Mouse (Mus musculus) Patski (cell line): Measurements from ENCODE around the gene Asb13. TPM values are rescaled to one million over a fixed set of nuclear protein-coding genes. Genes with fewer than 3 reads are reported as not detected.

Experiments used
- ATAC-seq: fragments of 100-300 bp; one replicate; pipeline ENCODE4 v1.8.0; 2021
- CTCF ChIA-PET: fragments of 350-600 bp; sonication (Branson Sonifier 250); formaldehyde crosslinking; loops from one replicate; lab custom pipeline; 2022; ENCODE audit warnings: inconsistent platforms; lab: Charles Lee
- POLR2A ChIA-PET: fragments of 350-600 bp; sonication (Branson Sonifier 250); formaldehyde crosslinking; loops from one replicate; lab custom pipeline; 2022; ENCODE audit warnings: antibody characterized with exemption, inconsistent platforms; lab: Charles Lee
- DNase-seq: peaks from one replicate; pipeline ENCODE4 v3.0.0-alpha.2; 2011; ENCODE audit warnings: low read depth, low spot score
- H3K27me3 ChIP-seq: fragments of 371-371 bp; one replicate; pipeline ENCODE4 v1.5.1; 2021
- CTCF ChIP-seq: fragments of 100-300 bp; IDR thresholded peaks from one replicate; pipeline ENCODE4 v1.5.1; 2021
- in situ Hi-C: fragments of 300-500 bp; cut with MboI; formaldehyde crosslinking; loops from 3 replicates; pipeline ENCODE4 v1.11.1; 2018; ENCODE audit warnings: low pct_unique_long_range_greater_than_20kb, mixed read lengths
- polyA plus RNA-seq: library from polyadenylated mRNA; unstranded; gene quantifications from one replicate; pipeline ENCODE4 v1.2.3, GENCODE M21; 2021

The Asb13 gene
- polyA plus RNA-seq, 1 experiment from 2014 or later, result 14.2 TPM

DNA sequence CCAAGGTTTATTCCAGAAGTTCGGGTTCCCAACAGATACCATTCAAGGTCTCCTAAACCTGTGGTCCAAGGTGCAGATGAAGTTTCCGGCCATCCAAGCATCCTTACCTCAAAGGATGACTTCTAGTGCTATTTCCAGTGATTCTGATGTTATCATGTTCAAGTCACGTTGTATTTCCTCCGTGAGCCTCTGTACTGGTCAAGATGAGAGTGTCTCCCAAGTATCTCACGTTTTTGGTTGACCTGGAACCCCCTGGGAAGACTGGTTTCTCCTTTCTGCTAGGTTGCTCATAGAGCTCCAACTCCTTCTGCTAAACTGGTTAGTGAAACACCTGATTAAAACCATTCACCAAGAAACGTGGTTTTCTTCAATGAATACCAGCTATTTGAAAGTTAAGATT lies 701 bp upstream of the Asb13 start:
- peaks cover 5% of the 10 kb centered on the region for H3K27me3 ChIP-seq
- no peak for DNase-seq
- ATAC-seq, result no peak
- in situ Hi-C loops, result no loop called here
- TF ChIP-seq CTCF, result no peak
- ChIA-PET CTCF (no interaction called here), POLR2A (no interaction called here)

GRCm38 (mm10) chr13:3635076-3635475 lies 1.2 kb downstream of the Asb13 start:
- no peak for TF ChIP-seq CTCF
- in situ Hi-C loops, result no loop called here
- no peak for ATAC-seq
- H3K27me3 ChIP-seq, result no peaks in the 10 kb centered on the region
- DNase-seq, result no peak
- ChIA-PET CTCF (no interaction called here), POLR2A (no interaction called here)

GRCm38 (mm10) chr13:3636797-3637196 lies 3.0 kb downstream of the Asb13 start:
- ChIA-PET POLR2A (no interaction called here), CTCF (no interaction called here)
- no peak for DNase-seq
- no peaks in the 10 kb centered on the region for H3K27me3 ChIP-seq
- no peak for TF ChIP-seq CTCF
- no peak for ATAC-seq
- in situ Hi-C loops, result no loop called here

- TF ChIP-seq CTCF, result peak; percentile 55
- DNase-seq (no peak), ATAC-seq (peak; percentile 51)
- ChIA-PET POLR2A (no interaction called here), CTCF (interaction anchor here (1.2 kb wide), 1 partner anchor 11 kb away, joined by 3 read pairs; no protein-coding TSS in a partner anchor)
- in situ Hi-C loops, result no loop called here
- H3K27me3 ChIP-seq, result no peaks in the 10 kb centered on the region
Measured at GRCm38 (mm10) chr13:3642049-3642448, 8.2 kb downstream of the Asb13 start.

- CTCF ChIA-PET, result no interaction called here
- TF ChIP-seq CTCF, result no peak
- in situ Hi-C loops, result no loop called here
- no peak for DNase-seq
- POLR2A ChIA-PET, result no interaction called here
- no peak for ATAC-seq
- H3K27me3 ChIP-seq, result no peaks in the 10 kb centered on the region
Measured at GRCm38 (mm10) chr13:3642538-3642937, 8.7 kb downstream of the Asb13 start.

GRCm38 (mm10) chr13:3644871-3645270 lies 11.0 kb downstream of the Asb13 start:
- DNase-seq, result no peak
- no peak for ATAC-seq
- no peak for TF ChIP-seq CTCF
- H3K27me3 ChIP-seq, result no peaks in the 10 kb centered on the region
- ChIA-PET POLR2A (no interaction called here), CTCF (interaction anchor here (1.2 kb wide), 1 partner anchor 15 kb away, joined by 3 read pairs; no protein-coding TSS in a partner anchor)
- in situ Hi-C loops, result no loop called here

DNA sequence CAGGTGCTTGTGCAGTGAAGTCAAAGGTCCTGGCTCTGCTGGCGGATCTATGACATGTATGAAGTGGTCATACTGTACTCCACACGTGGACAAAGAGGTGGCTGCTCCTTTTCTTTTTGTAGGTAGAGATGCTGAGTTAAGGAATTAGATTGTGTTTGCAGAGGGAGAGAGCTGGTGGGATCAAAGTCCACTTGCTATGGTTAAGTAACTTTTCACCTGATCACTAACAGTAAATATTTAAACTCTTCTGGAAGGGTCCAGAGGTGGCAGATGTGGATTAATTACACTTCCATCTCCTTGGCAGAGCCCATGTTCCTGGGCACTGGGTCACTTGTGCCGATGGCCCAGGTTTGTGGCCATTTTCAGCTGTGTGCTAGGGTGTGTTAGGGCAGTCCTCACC lies 12.1 kb downstream of the Asb13 start:
- in situ Hi-C loops, result no loop called here
- TF ChIP-seq CTCF, result no peak
- no peak for DNase-seq
- ChIA-PET CTCF (interaction anchor here (1.2 kb wide), 1 partner anchor 13 kb away, joined by 3 read pairs; no protein-coding TSS in a partner anchor), POLR2A (no interaction called here)
- H3K27me3 ChIP-seq, result no peaks in the 10 kb centered on the region
- no peak for ATAC-seq

- ChIA-PET POLR2A (no interaction called here), CTCF (no interaction called here)
- ATAC-seq (no peak), DNase-seq (no peak)
- in situ Hi-C loops, result no loop called here
- no peak for TF ChIP-seq CTCF
- H3K27me3 ChIP-seq, result no peaks in the 10 kb centered on the region
Measured at GRCm38 (mm10) chr13:3646566-3646965, 12.7 kb downstream of the Asb13 start.

- ChIA-PET CTCF (no interaction called here), POLR2A (interaction anchor here (0.6 kb wide), 1 partner anchor 1749 kb away, joined by 3 read pairs; no protein-coding TSS in a partner anchor)
- no peak for DNase-seq
- TF ChIP-seq CTCF, result no peak
- ATAC-seq, result no peak
- in situ Hi-C loops, result loop anchor here (10.0 to 25.0 kb wide), 3 partner anchors 236 to 937 kb away; partner anchors contain the start of gene Akr1c12
- no peaks in the 10 kb centered on the region for H3K27me3 ChIP-seq
Measured at GRCm38 (mm10) chr13:3650569-3650968, 16.7 kb downstream of the Asb13 start.

- DNase-seq, result no peak
- CTCF ChIA-PET, result no interaction called here
- ATAC-seq, result no peak
- POLR2A ChIA-PET, result no interaction called here
- in situ Hi-C loops, result loop anchor here (10.0 to 25.0 kb wide), 3 partner anchors 240 to 933 kb away; partner anchors contain the start of gene Akr1c12
- H3K27me3 ChIP-seq, result no peaks in the 10 kb centered on the region
- no peak for TF ChIP-seq CTCF
Measured at GRCm38 (mm10) chr13:3654432-3654831, 20.6 kb downstream of the Asb13 start.

DNA sequence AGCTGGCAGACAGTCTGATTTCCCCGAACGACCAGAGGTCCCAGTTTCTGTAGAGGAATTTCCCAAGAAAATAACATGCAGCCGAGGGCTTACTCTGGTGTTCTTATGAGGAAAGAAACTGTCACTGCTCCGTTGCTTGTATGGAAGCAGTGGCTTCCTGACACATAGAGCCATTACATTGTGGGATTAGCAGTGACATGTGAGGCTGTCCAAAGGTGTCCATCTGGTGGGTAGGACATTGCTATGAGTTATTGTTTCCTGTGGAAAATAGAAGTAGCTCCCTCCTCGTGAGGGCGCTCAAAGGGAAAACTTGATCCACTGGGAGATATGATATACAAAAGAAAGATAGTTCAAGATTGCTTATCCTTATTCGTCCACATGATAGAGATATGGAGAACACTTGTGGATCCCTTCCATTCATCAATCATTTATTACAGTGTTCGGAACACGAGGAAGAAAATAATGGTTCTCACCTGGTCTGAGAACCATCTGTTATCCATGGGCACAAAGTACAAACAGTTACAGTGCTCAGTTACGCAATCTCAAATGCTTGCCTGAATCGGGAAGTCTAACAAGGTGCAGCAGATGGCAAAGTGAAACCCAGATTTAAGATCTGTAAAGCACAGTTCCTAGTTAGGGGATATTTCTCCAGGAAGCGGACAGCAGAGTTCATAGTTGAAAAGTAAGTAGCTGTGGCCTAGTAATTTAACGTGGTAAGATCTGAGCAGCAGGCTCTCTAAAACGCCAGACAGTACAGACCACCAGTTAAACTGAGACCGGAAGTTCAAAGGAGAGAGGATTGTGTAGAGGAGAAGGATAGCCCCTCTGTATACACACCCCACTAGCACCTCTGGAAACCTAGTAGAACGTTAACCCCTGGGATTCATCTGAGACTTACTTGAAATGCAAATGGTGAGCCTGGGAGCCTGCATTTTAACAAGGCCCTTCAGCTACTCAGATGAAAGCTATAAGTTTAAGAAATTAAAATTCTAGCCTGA lies 25.6 kb downstream of the Asb13 start:
- DNase-seq (no peak), ATAC-seq (no peak)
- H3K27me3 ChIP-seq, result no peaks in the 10 kb centered on the region
- in situ Hi-C loops, result loop anchor here (10.0 to 25.0 kb wide), 3 partner anchors 245 to 928 kb away; partner anchors contain the start of gene Akr1c12
- CTCF ChIA-PET, result interaction anchor here (1.2 to 3.1 kb wide), 6 partner anchors 12 to 342 kb away, joined by 3 to 11 read pairs (median 3); no protein-coding TSS in a partner anchor
- TF ChIP-seq CTCF, result no peak
- POLR2A ChIA-PET, result no interaction called here
